Mouse (Mus musculus): ENCODE results near the gene Vmn1r44. TPM values are rescaled to one million over a fixed set of nuclear protein-coding genes. Genes with fewer than 3 reads are reported as not detected.
"Not testable (repeated sequence)": the region's sequence is repeated elsewhere in the genome, so short reads cannot be mapped to it uniquely, and the experiment has no call there.

Vmn1r44 gene
- not detected for polyA plus RNA-seq (2017; shearing (Covaris generic))

GRCm38 (mm10) chr6:89883360-89883759, at the start of gene Vmn1r44:
Gene Vmn1r44, plus strand, starts transcription at chr6:89883660.
- ATAC-seq, result no peak

- no peak for ATAC-seq
Observed at GRCm38 (mm10) chr6:89857552-89857951, 25.9 kb upstream of the Vmn1r44 start.

- ATAC-seq, result no peak
Observed at GRCm38 (mm10) chr6:89859839-89860238, 23.6 kb upstream of the Vmn1r44 start.

- no peak for ATAC-seq
Observed at GRCm38 (mm10) chr6:89863792-89864191, 19.7 kb upstream of the Vmn1r44 start.

- no peak for ATAC-seq
Observed at GRCm38 (mm10) chr6:89867276-89867675, 16.2 kb upstream of the Vmn1r44 start.

GRCm38 (mm10) chr6:89867976-89868375, 15.5 kb upstream of the Vmn1r44 start:
- ATAC-seq, result no peak

GRCm38 (mm10) chr6:89876313-89876712, 7.1 kb upstream of the Vmn1r44 start, which contains the start of the genes Vmn1r42 and Vmn1r43:
Gene Vmn1r42, minus strand, starts transcription at chr6:89876413.
Gene Vmn1r43, minus strand, starts transcription at chr6:89876413.
- ATAC-seq, result not testable (repeated sequence)

- ATAC-seq, result no peak
Observed at GRCm38 (mm10) chr6:89876963-89877362, 6.5 kb upstream of the Vmn1r44 start.

- ATAC-seq, result no peak
Observed at GRCm38 (mm10) chr6:89880867-89881266, 2.6 kb upstream of the Vmn1r44 start.

GRCm38 (mm10) chr6:89883812-89884211, 352 bp downstream of the Vmn1r44 start:
- no peak for ATAC-seq

GRCm38 (mm10) chr6:89940498-89940897, 57.0 kb downstream of the Vmn1r44 start, which contains the start of gene Vmn1r45:
Gene Vmn1r45, minus strand, starts transcription at chr6:89940598.
- not testable (repeated sequence) for ATAC-seq

- ATAC-seq, result no peak
Observed at GRCm38 (mm10) chr6:89940926-89941325, 57.5 kb downstream of the Vmn1r44 start.

Other genes starting within 250 kb of the Vmn1r44 start
- gene Txnrd3, start 239.7 kb upstream of the Vmn1r44 start, polyA plus RNA-seq (2017; shearing (Covaris generic)), result under 1 TPM; 0.30 to 0.48 TPM
- gene Vmn1r40, start 176.1 kb upstream of the Vmn1r44 start, polyA plus RNA-seq (2017; shearing (Covaris generic)), result not detected
- not detected for gene Vmn1r41, start 142.9 kb upstream of the Vmn1r44 start, polyA plus RNA-seq (2017; shearing (Covaris generic))
- gene Vmn1r42, start 7.2 kb upstream of the Vmn1r44 start, polyA plus RNA-seq (2017; shearing (Covaris generic)), result not detected
- under 1 TPM in 1 of 2 experiments, not detected in 1; 0.04 TPM for gene Vmn1r43, start 7.2 kb upstream of the Vmn1r44 start, polyA plus RNA-seq (2017; shearing (Covaris generic))
- gene Vmn1r45, start 56.9 kb downstream of the Vmn1r44 start, polyA plus RNA-seq (2017; shearing (Covaris generic)), result not detected
- gene Vmn1r46, start 85.7 kb downstream of the Vmn1r44 start, polyA plus RNA-seq (2017; shearing (Covaris generic)), result under 1 TPM in 1 of 2 experiments, not detected in 1; 0.04 TPM
- gene Vmn1r47, start 132.5 kb downstream of the Vmn1r44 start, polyA plus RNA-seq (2017; shearing (Covaris generic)), result not detected
- not detected for gene Vmn1r48, start 153.2 kb downstream of the Vmn1r44 start, polyA plus RNA-seq (2017; shearing (Covaris generic))
- not detected for gene Vmn1r49, start 194.8 kb downstream of the Vmn1r44 start, polyA plus RNA-seq (2017; shearing (Covaris generic))
- not detected for gene Vmn1r50, start 217.8 kb downstream of the Vmn1r44 start, polyA plus RNA-seq (2017; shearing (Covaris generic))
- gene Vmn1r51, start 238.9 kb downstream of the Vmn1r44 start, polyA plus RNA-seq (2017; shearing (Covaris generic)), result not detected

Data from CD4-positive, CD25-positive, alpha-beta regulatory T cell, adult 4 months (primary cell).